Mouse (Mus musculus) heart, embryonic 14.5 days (tissue): ENCODE results near the gene Rps3. TPM values are rescaled to one million over a fixed set of nuclear protein-coding genes. Genes with fewer than 3 reads are reported as not detected.
A peak's percentile ranks its signal among the peaks of the same experiment; 100 is the strongest.
"Not testable (repeated sequence)": the region's sequence is repeated elsewhere in the genome, so short reads cannot be mapped to it uniquely, and the experiment has no call there.

Source experiments
- ATAC-seq: fragments of 200-750 bp; cut with Nextera tagmentation; 2 replicates; pipeline ENCODE4 v1.8.0; 2017; ENCODE audit warnings: low read depth, moderate TSS enrichment; ENCODE audit not compliant: insufficient number of reproducible peaks, insufficient read depth, low FRiP score
- H3K27ac ChIP-seq, 2 experiments: fragments of 200-500 bp in 1 of 2; fragments of 300-500 bp in 1 of 2; sonication (generic) in 1 of 2; replicated peaks in 1 of 2; 2 replicates each; pipeline ENCODE4 v1.5.1; 2012 to 2014; ENCODE audit warnings: low read depth in 2 of 2, low read length in 2 of 2, control low read depth in 1 of 2, mild to moderate bottlenecking in 1 of 2, mixed read lengths in 1 of 2; ENCODE audit not compliant: control insufficient read depth in 1 of 2, insufficient read depth in 1 of 2
- H3K27me3 ChIP-seq: fragments of 300-500 bp; sonication (generic); 2 replicates; pipeline ENCODE4 v1.6.1; 2014; ENCODE audit warnings: mild to moderate bottlenecking, low read length, control low read depth; ENCODE audit not compliant: control insufficient read depth, insufficient read depth
- H3K36me3 ChIP-seq: fragments of 300-500 bp; sonication (generic); 2 replicates; pipeline ENCODE4 v1.6.1; 2014; ENCODE audit warnings: mild to moderate bottlenecking, control low read depth, low read length, mixed read lengths; ENCODE audit not compliant: control insufficient read depth, insufficient read depth
- H3K4me1 ChIP-seq, 2 experiments: fragments of 200-500 bp in 1 of 2; fragments of 300-500 bp in 1 of 2; sonication (generic) in 1 of 2; 2 replicates each; pipeline ENCODE4 v1.6.1; 2012 to 2014; ENCODE audit warnings: low read length in 2 of 2, control low read depth in 1 of 2, mixed read lengths in 1 of 2; ENCODE audit not compliant: control insufficient read depth in 2 of 2, insufficient read depth in 2 of 2
- H3K4me2 ChIP-seq: fragments of 300-500 bp; sonication (generic); 2 replicates; pipeline ENCODE4 v1.6.1; 2014; ENCODE audit warnings: mild to moderate bottlenecking, low read length
- H3K4me3 ChIP-seq, 2 experiments: fragments of 200-500 bp in 1 of 2; fragments of 300-500 bp in 1 of 2; sonication (generic) in 1 of 2; 2 replicates each; pipeline ENCODE4 v1.5.1; 2012 to 2014; ENCODE audit warnings: low read length in 2 of 2, mild to moderate bottlenecking in 2 of 2, control low read depth in 1 of 2, low read depth in 1 of 2, moderate library complexity in 1 of 2; ENCODE audit not compliant: control insufficient read depth in 1 of 2, insufficient read depth in 1 of 2
- H3K9ac ChIP-seq: fragments of 300-500 bp; sonication (generic); 2 replicates; pipeline ENCODE4 v1.6.1; 2014; ENCODE audit warnings: mild to moderate bottlenecking, low read length
- H3K9me3 ChIP-seq: fragments of 300-500 bp; sonication (generic); 2 replicates; pipeline ENCODE4 v1.6.1; 2016; ENCODE audit warnings: low read length, control low read depth; ENCODE audit not compliant: control insufficient read depth
- WGBS: fragments of 180-500 bp; shearing (Covaris S2); extraction: QIAGEN DNeasy Blood & Tissue Kit; methylation state at CpG from one replicate; pipeline ENCODE4 v1.1.7; 2014; 5-methylcytosine and 5-hydroxymethylcytosine counted together
- polyA plus RNA-seq: library from polyadenylated mRNA; unstranded; fragments of >200 nt; fragmentation: Nextera tagmentation; extraction: Ambion mirVana; gene quantifications from 2 replicates; pipeline ENCODE4 v1.2.1, GENCODE M21; 2014

Rps3 gene
- polyA plus RNA-seq, 1 experiment from 2014 or later = 538 TPM

- no peaks in the 10 kb centered on the region for H3K27me3 ChIP-seq
- peaks cover 9 to 14% of the 10 kb centered on the region in 2 experiments for H3K4me1 ChIP-seq
- no peak overlapping the region for H3K4me2 ChIP-seq
- ATAC-seq = no peak
- 59% methylated on average over 4 of the region's 4 CpGs for WGBS
- H3K9ac ChIP-seq = no peak overlapping the region
- no peaks in the 10 kb centered on the region for H3K9me3 ChIP-seq
- H3K36me3 ChIP-seq = no peaks in the 10 kb centered on the region
- no peak overlapping the region for H3K4me3 ChIP-seq
- no peak overlapping the region for H3K27ac ChIP-seq
These were observed 35.6 kb upstream of the Rps3 start for GRCm38 (mm10) chr7:99518954-99519644.

GRCm38 (mm10) chr7:99516814-99517157, 33.2 kb upstream of the Rps3 start:
- no peaks in the 10 kb centered on the region for H3K27me3 ChIP-seq
- WGBS = 38% methylated on average over 3 of the region's 3 CpGs
- no peaks in the 10 kb centered on the region for H3K36me3 ChIP-seq
- no peak overlapping the region for H3K4me3 ChIP-seq
- no peak; the same call in 1 of the 2 replicates for ATAC-seq
- H3K9ac ChIP-seq = no peak overlapping the region
- no peak overlapping the region for H3K27ac ChIP-seq
- H3K4me2 ChIP-seq = no peak overlapping the region
- no peaks in the 10 kb centered on the region for H3K9me3 ChIP-seq
- H3K4me1 ChIP-seq = peaks cover 9 to 14% of the 10 kb centered on the region in 2 experiments

GRCm38 (mm10) chr7:99516092-99516813, 32.7 kb upstream of the Rps3 start:
- no peaks in the 10 kb centered on the region for H3K36me3 ChIP-seq
- H3K27ac ChIP-seq = no peak overlapping the region
- peak; percentile 50; the same call in 1 of the 2 replicates for ATAC-seq
- H3K9me3 ChIP-seq = no peaks in the 10 kb centered on the region
- no peaks in the 10 kb centered on the region for H3K27me3 ChIP-seq
- no peak overlapping the region for H3K4me2 ChIP-seq
- no peak overlapping the region for H3K9ac ChIP-seq
- H3K4me3 ChIP-seq = no peak overlapping the region
- H3K4me1 ChIP-seq = peaks cover 9 to 14% of the 10 kb centered on the region in 2 experiments
- 48% methylated on average over 9 of the region's 9 CpGs for WGBS

- WGBS = 9% methylated on average over 8 of the region's 8 CpGs
- H3K9ac ChIP-seq = no peak overlapping the region
- H3K36me3 ChIP-seq = no peaks in the 10 kb centered on the region
- H3K4me2 ChIP-seq = peak overlapping the region; percentile 46
- 0 out of 2 replicates have a peak, but pooled peaks have one; percentile 31 for ATAC-seq
- no peak overlapping the region for H3K27ac ChIP-seq
- H3K4me3 ChIP-seq = no peak overlapping the region
- peaks cover 7% of the 10 kb centered on the region; the same call in 1 of the 2 replicates for H3K9me3 ChIP-seq
- H3K27me3 ChIP-seq = no peaks in the 10 kb centered on the region
- H3K4me1 ChIP-seq = peaks cover 4 to 6% of the 10 kb centered on the region in 2 experiments; a peak in 3 of 4 replicates
These were observed 26.6 kb upstream of the Rps3 start for GRCm38 (mm10) chr7:99510087-99510501.

- not testable (repeated sequence) for H3K36me3 ChIP-seq
- 25% methylated on average over 2 of the region's 2 CpGs for WGBS
These were observed 24.6 kb upstream of the Rps3 start for GRCm38 (mm10) chr7:99508187-99508586.

GRCm38 (mm10) chr7:99504556-99504955, 21.0 kb upstream of the Rps3 start:
- peaks cover 7% of the 10 kb centered on the region; the same call in 1 of the 2 replicates for H3K9me3 ChIP-seq
- H3K27me3 ChIP-seq = no peaks in the 10 kb centered on the region
- H3K36me3 ChIP-seq = no peaks in the 10 kb centered on the region
- no peak for ATAC-seq
- H3K4me2 ChIP-seq = no peak overlapping the region
- no peak overlapping the region for H3K9ac ChIP-seq
- no peak overlapping the region for H3K27ac ChIP-seq
- no peak overlapping the region for H3K4me3 ChIP-seq
- H3K4me1 ChIP-seq = peaks cover 2 to 4% of the 10 kb centered on the region in 2 experiments; a peak in 2 of 4 replicates

More at GRCm38 (mm10) chr7:99508187-99508586, 24.6 kb upstream of the Rps3 start:
- H3K9ac ChIP-seq, H3K27ac ChIP-seq, H3K27me3 ChIP-seq, H3K4me3 ChIP-seq, ATAC-seq, H3K4me1 ChIP-seq, H3K9me3 ChIP-seq, H3K4me2 ChIP-seq: not testable (repeated sequence)

GRCm38 (mm10) chr7:99501148-99501547, 17.6 kb upstream of the Rps3 start:
- H3K9me3 ChIP-seq = no peaks in the 10 kb centered on the region
- no peaks in the 10 kb centered on the region for H3K27me3 ChIP-seq
- H3K4me3 ChIP-seq = no peak overlapping the region
- no peak overlapping the region for H3K4me2 ChIP-seq
- H3K27ac ChIP-seq = no peak overlapping the region
- ATAC-seq = no peak
- 26% methylated on average over 1 of the region's 1 CpGs for WGBS
- H3K36me3 ChIP-seq = no peaks in the 10 kb centered on the region
- H3K9ac ChIP-seq = no peak overlapping the region
- H3K4me1 ChIP-seq = peaks cover 2 to 4% of the 10 kb centered on the region in 2 experiments; a peak in 2 of 4 replicates
